Mouse (Mus musculus): ENCODE results near the gene Anapc2.

Gene Anapc2

GRCm38 (mm10) chr2:25239766-25240165 lies 32.5 kb upstream of the Anapc2 start:
- in situ Hi-C loops (cut with MboI; ENCODE audit: low pct_unique_long_range_greater_than_20kb in 1 of 2, low sequenced_read_pairs in 2 of 2, unreplicated experiment in 1 of 2), result no loop called here

DNA sequence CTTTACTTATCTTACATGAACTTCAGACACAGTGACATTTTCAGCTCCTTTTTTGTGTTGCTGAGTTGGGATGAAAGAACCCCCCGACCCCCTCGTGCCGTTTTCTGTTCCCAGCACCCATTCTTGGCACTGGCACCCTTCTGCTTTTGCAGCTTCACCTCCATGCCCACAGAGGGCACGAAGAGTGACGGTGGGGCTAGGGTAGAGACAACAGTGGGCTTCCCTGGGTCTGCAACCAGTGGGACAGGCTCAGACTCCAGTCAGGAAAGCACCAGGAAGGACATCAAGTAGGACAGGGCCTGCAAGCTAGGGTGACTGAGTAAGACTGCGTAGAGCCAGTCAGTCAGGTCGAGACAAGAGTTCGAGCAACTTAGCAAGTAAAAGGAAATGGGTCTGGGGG lies 32.0 kb upstream of the Anapc2 start:
- in situ Hi-C loops (cut with MboI; ENCODE audit: low pct_unique_long_range_greater_than_20kb in 1 of 2, low sequenced_read_pairs in 2 of 2, unreplicated experiment in 1 of 2), result no loop called here

DNA sequence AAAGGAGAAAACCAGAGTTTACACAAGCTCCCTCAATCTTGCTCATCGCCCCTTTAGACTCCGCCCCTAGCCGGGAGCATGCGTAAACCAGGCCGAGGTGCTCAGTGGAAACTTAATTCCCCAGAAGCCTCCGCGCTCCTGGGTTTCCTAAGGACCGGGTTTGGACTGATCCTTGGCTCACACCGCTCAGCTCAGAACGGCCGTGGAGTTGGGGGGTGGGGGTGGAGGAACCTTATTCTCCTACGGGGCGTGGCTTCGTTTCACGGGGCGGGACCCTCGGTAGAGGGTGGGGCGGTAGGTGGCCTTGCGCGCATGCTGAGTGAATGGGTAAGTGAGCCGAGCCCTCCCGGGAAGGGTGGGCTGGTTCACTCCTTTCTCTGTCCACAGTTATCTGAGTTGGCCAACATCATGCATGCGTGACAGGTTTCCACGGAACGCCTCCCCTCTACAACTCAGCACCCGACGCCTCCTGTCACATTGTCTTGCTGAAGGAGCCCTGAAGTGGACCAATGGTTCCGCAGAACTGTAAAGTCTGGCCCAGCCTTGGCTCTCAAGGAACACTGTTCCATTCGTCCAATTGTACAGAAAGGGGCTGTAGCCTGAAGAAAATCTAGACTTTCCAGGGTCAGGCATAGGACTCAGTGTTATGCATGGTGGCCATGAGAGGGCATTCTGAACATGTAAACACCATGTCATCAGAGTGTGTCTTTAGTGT lies 31.4 kb upstream of the Anapc2 start:
- in situ Hi-C loops (cut with MboI; ENCODE audit: low pct_unique_long_range_greater_than_20kb in 1 of 2, low sequenced_read_pairs in 2 of 2, unreplicated experiment in 1 of 2), result no loop called here

DNA sequence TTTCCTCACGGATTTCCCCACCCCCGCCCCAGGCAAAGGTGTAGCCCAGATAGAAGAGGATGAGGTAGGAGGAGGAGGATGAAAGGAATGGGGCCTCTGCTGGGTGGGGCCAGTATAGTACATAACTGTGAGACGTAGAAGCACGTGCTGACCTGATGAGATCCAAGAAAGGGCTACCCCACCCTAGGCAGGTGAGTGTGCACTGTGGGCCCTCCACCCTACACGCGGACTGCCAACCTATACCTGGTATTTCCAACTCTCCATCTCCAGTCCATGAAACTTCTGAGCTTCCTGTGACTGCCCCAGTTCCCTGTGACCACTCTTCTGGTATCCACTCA lies 30.9 kb upstream of the Anapc2 start:
- in situ Hi-C loops (cut with MboI; ENCODE audit: low pct_unique_long_range_greater_than_20kb in 1 of 2, low sequenced_read_pairs in 2 of 2, unreplicated experiment in 1 of 2), result no loop called here

DNA sequence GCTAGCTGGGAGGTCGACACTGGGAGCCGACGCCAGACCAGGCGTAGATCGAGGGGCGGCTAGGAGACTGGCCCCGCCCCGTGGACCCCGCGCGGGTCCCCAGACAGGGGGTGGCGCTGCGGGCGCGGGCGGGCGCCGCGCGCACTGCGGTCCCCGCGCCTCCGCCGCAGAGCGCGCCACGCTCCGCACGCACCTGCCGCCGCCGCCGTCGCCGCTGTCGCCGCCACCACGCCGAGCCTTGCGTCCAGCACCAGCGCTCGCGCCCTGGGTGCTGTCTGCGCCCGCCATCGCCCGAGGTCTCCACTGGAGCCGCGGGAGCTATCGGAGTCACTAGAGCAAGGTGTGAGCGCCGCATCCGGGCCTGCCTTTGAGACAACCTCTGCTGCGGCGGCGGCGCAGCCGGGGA lies 30.2 kb upstream of the Anapc2 start, which contains the start of the genes Rnf208 and Cysrt1:
Rnf208 (plus strand) TSS at position 155 of the 406 bp plus-strand sequence.
Cysrt1 (minus strand) TSS at position 352 of the 406 bp plus-strand sequence.
- in situ Hi-C loops (cut with MboI; ENCODE audit: low pct_unique_long_range_greater_than_20kb in 1 of 2, low sequenced_read_pairs in 2 of 2, unreplicated experiment in 1 of 2), result no loop called here

- in situ Hi-C loops (cut with MboI; ENCODE audit: low pct_unique_long_range_greater_than_20kb in 1 of 2, low sequenced_read_pairs in 2 of 2, unreplicated experiment in 1 of 2), result no loop called here
These were observed 28.9 kb upstream of the Anapc2 start for GRCm38 (mm10) chr2:25243342-25243741.

- in situ Hi-C loops (cut with MboI; ENCODE audit: low pct_unique_long_range_greater_than_20kb in 1 of 2, low sequenced_read_pairs in 2 of 2, unreplicated experiment in 1 of 2), result no loop called here
These were observed 28.1 kb upstream of the Anapc2 start for GRCm38 (mm10) chr2:25244144-25244543.

DNA sequence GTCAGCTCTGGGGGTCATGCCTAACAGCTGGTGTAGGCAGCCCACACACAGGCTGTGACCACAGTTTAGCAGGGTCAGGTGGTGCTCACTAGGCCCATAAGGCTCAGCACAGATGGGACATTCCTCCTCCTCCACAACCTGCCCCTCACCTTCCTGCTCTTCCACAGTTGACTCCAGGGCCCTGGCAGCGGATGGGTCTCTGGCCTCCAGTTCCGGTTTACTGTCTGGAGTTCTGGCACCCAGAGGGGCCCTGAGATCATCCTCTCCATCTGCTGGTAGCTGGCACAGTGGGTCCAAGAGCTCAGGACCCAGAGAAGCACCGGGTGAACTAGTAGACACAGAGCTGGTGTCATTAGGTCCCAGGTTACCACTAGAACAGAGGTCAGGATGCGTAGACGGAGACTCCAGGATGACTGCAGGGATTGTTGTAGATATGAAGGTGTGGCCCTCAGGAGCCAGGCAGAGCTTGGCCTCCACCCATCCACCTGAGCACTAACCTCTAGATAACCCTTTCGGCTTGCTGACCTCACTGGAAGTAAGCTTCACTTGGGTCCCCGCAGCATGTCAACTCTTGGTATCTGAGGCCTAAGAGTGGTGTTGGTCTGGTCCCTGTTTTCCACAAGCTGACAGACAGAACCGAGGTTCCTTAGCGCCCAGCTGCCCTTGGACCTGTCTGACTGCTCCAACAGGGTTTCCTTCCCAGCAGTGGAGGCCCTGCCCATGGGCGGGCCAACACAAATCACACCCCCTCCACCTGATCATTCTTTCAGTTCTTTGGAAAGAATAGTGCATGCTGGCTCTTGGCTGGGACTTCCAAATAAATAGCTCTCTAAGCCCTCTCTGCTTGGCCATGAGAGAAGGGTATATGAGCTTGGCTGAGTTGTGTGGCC lies 25.9 kb upstream of the Anapc2 start, which contains the start of gene AL732309.1:
AL732309.1 (minus strand) TSS at position 681 of the 890 bp plus-strand sequence.
- in situ Hi-C loops (cut with MboI; ENCODE audit: low pct_unique_long_range_greater_than_20kb in 1 of 2, low sequenced_read_pairs in 2 of 2, unreplicated experiment in 1 of 2), result no loop called here

DNA sequence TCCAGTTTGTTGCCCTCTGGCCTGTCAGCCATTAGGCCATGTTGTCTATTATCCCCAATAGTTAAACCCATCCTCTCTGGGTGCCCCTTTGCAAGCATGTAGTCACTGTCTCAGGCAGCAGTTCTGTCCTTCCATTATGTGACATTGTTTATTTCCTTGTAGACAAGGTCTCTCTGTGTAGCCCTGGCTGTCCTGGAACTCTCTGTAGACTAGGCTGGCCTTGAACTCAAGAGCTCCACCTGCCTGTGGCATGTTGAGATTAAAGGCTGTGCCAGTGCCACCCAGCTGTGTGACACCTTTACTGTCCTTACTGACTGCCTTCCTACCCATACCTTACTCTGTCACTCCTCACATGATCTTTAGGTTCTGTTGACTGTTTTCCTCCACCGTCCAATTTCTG lies 19.9 kb upstream of the Anapc2 start:
- in situ Hi-C loops (cut with MboI; ENCODE audit: low pct_unique_long_range_greater_than_20kb in 1 of 2, low sequenced_read_pairs in 2 of 2, unreplicated experiment in 1 of 2), result loop anchor here in 1 of 2 experiments (10.0 kb wide), 1 partner anchor 58 kb away; the partner anchor contains the start of gene Tor4a

- in situ Hi-C loops (cut with MboI; ENCODE audit: low pct_unique_long_range_greater_than_20kb in 1 of 2, low sequenced_read_pairs in 2 of 2, unreplicated experiment in 1 of 2), result loop anchor here in 1 of 2 experiments (10.0 kb wide), 1 partner anchor 61 kb away; the partner anchor contains the start of gene Tor4a
These were observed 16.9 kb upstream of the Anapc2 start, which contains the start of gene Tmem203 for GRCm38 (mm10) chr2:25255284-25255779. TSS of gene Tmem203 (plus strand) at chr2:25255439.

- in situ Hi-C loops (cut with MboI; ENCODE audit: low pct_unique_long_range_greater_than_20kb in 1 of 2, low sequenced_read_pairs in 2 of 2, unreplicated experiment in 1 of 2), result loop anchor here in 1 of 2 experiments (10.0 kb wide), 1 partner anchor 62 kb away; the partner anchor contains the start of gene Tor4a
These were observed 15.7 kb upstream of the Anapc2 start for GRCm38 (mm10) chr2:25256443-25257109.

GRCm38 (mm10) chr2:25257250-25257649 lies 15.0 kb upstream of the Anapc2 start:
- in situ Hi-C loops (cut with MboI; ENCODE audit: low pct_unique_long_range_greater_than_20kb in 1 of 2, low sequenced_read_pairs in 2 of 2, unreplicated experiment in 1 of 2), result loop anchor here in 1 of 2 experiments (10.0 kb wide), 1 partner anchor 62 kb away; the partner anchor contains the start of gene Tor4a

DNA sequence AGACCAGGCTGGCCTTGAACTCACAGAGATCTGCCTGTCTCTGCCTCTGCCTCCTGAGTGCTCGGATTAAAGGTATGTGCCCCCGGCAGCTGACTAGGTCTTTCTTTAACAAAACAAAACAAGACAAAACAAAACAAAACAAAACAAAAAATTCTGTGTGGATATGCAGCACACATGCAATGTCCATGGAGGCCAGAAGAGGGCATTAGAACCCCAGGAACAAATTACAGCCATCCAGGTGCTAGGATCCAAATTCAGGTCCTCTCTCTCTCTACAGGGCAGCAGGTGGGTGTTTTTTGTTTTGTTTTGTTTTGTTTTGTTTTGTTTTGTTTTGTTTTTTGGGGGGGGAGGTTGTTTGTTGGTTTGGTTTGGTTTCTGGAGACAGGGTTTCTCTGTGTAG lies 13.4 kb upstream of the Anapc2 start:
- in situ Hi-C loops (cut with MboI; ENCODE audit: low pct_unique_long_range_greater_than_20kb in 1 of 2, low sequenced_read_pairs in 2 of 2, unreplicated experiment in 1 of 2), result loop anchor here in 1 of 2 experiments (10.0 kb wide), 1 partner anchor 64 kb away; the partner anchor contains the start of gene Tor4a

GRCm38 (mm10) chr2:25261870-25262269 lies 10.4 kb upstream of the Anapc2 start:
- in situ Hi-C loops (cut with MboI; ENCODE audit: low pct_unique_long_range_greater_than_20kb in 1 of 2, low sequenced_read_pairs in 2 of 2, unreplicated experiment in 1 of 2), result no loop called here

DNA sequence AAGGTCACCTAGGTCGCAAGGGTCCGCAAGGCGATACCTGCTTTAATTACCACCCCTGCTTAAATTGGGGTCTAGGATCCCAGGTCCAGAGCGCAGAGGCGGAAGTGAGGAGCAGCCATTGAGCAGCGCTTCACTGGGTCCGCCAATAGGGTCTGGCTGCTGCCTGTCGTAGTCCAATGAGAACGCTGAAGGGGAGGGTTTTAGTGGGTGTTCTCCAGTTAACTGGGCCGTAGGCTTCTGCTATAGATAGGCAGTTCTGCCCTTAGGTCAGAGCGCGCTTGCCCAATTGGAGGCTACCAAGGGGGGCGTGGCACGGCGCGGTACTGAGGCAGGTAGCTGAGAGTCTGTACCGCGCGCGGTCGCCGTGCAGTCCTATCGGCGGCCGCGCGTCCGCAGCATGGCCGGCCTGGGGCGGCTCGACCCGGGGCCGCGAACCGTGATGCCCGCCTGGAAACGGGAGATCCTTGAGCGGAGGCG lies 9.9 kb upstream of the Anapc2 start, which contains the start of gene Tprn:
Tprn (plus strand) TSS at position 328 of the 477 bp plus-strand sequence.
- in situ Hi-C loops (cut with MboI; ENCODE audit: low pct_unique_long_range_greater_than_20kb in 1 of 2, low sequenced_read_pairs in 2 of 2, unreplicated experiment in 1 of 2), result no loop called here

GRCm38 (mm10) chr2:25262795-25263622 lies 9.3 kb upstream of the Anapc2 start:
- in situ Hi-C loops (cut with MboI; ENCODE audit: low pct_unique_long_range_greater_than_20kb in 1 of 2, low sequenced_read_pairs in 2 of 2, unreplicated experiment in 1 of 2), result no loop called here

DNA sequence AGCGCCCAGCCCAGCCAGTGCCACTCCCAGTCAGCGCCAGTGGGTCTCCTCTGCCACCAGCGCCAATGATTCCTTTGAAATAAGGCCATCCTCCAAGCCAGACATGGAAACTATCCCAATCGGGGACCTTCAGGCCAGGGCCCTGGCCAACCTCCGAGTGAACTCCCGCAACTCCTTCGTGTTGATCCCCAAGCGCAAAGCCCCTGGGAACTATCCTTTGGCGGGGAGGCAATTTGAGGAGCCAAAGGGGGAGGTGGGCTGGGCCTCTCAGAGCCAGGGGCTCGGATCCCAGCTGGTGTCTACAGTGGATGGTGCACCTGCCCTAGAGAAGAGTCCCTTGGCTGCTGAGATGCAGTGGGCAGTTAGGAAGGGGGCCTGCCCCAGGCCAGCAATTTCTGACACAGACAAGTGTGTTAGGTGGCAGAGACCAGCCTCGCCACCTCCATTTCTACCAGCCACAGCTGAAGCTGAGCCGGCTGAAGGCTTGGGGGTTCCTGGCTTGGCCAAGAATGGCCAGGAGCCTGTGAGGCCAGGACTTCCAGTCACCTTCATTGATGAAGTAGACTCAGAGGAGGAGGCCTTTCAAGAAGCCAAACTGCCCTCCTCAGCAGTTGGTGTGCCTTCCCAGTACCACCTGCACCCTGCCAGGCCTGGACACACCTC lies 8.5 kb upstream of the Anapc2 start:
- in situ Hi-C loops (cut with MboI; ENCODE audit: low pct_unique_long_range_greater_than_20kb in 1 of 2, low sequenced_read_pairs in 2 of 2, unreplicated experiment in 1 of 2), result no loop called here
